In the genomic region with DNA sequence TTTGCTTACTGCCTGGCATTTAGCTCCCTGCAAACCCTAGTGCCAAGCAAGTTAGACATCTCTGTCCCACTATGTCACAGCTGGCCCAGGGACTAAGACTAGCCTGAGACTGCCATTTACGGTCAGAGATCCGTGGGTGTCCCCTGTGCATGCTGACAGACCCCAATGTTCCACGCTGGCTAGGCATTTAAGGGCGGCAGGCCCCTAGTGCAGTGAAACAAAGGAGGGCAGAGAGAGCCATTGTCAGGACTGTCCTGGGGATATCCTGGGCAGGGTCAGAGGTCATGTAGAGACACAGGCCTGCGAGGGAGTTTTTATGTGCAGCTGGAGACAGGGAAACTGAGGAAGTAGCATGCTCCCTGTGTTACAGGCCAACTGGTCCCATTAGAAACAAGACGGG, we compare ENCODE assay signal across 11 mouse cellular contexts. TPM values are rescaled to one million over a fixed set of nuclear protein-coding genes. Genes with fewer than 3 reads are reported as not detected.
DNase-seq lines count a peak whose midpoint lies in the region; ATAC-seq and TF ChIP-seq lines count a peak whose summit lies in the region.
"Had no signal": no experiment of that assay in that cellular context is flagged by ENCODE, and none has a peak within 500 bp of the region (broad histone marks: within the 10 kb centered on the region; RNA-seq: fewer than 3 reads in every experiment).

No protein-coding gene starts in this region.

- ATAC-seq in lung, embryonic 15.5 days (ENCODE audit: borderline replicate concordance, extremely low read depth, low FRiP score, low TSS enrichment), result no peak
- ATAC-seq in forebrain, embryonic 14.5 days, result no peak

- no peak for TF ChIP-seq CTCF in heart, adult 2 months (IDR thresholded peaks at IDR 0.05)

- DNase-seq in heart, adult 2 months, result no peak
- DNase-seq in heart, postnatal 14 days, result no peak
- no peak for DNase-seq in lung, postnatal 4 days
- DNase-seq in forebrain, embryonic 14.5 days (ENCODE audit: low spot score), result no peak
- no peak for DNase-seq in ovary, postnatal 10 days (ENCODE audit: low spot score)
- no peak for DNase-seq in adrenal gland, postnatal 36 days

- H3K27ac ChIP-seq in heart, adult 2 months, result peak overlapping the region; percentile 53; the same call in 1 of the 2 replicates
- peak overlapping the region; percentile 52 for H3K27ac ChIP-seq in lung, embryonic 15.5 days
- H3K27ac ChIP-seq in forebrain, embryonic 14.5 days (ENCODE audit: low read depth, low read length), result peak overlapping the region; percentile 35; the same call in 1 of the 2 replicates
- peak overlapping the region; percentile 46 for H3K27ac ChIP-seq in macrophage

- TF ChIP-seq EP300 in heart, adult 2 months (IDR thresholded peaks at IDR 0.05; ENCODE audit: insufficient read depth, low read depth, low read length), result no peak

- H3K9ac ChIP-seq in heart, adult 2 months (ENCODE audit: low read depth, low read length), result no peak overlapping the region
- H3K9ac ChIP-seq in lung, embryonic 15.5 days, result no peak overlapping the region
- no peak overlapping the region for H3K9ac ChIP-seq in forebrain, embryonic 14.5 days (ENCODE audit: low read length)

- 46% methylated on average over 6 of the region's 6 CpGs for WGBS in heart, adult 2 months
- 65% methylated on average over 6 of the region's 6 CpGs for WGBS in lung, embryonic 15.5 days
- 39% methylated on average over 6 of the region's 6 CpGs for WGBS in forebrain, embryonic 14.5 days
- WGBS in macrophage (ENCODE audit: missing documents), result 85% methylated on average over 6 of the region's 6 CpGs

- TF ChIP-seq POLR2A in heart, adult 2 months (IDR thresholded peaks at IDR 0.05; ENCODE audit: insufficient read depth, low read depth, low read length), result no peak

- H3K4me1 ChIP-seq in heart, adult 2 months (ENCODE audit: control insufficient read depth, insufficient read depth, low read length), result peaks cover 31% of the 10 kb centered on the region
- peaks cover 93% of the 10 kb centered on the region for H3K4me1 ChIP-seq in lung, embryonic 15.5 days
- peaks cover 9% of the 10 kb centered on the region; the same call in 1 of the 2 replicates for H3K4me1 ChIP-seq in forebrain, embryonic 14.5 days (ENCODE audit: control insufficient read depth, insufficient read depth, low read length)

- intact Hi-C loops in heart, adult 2 months (cut with DNase I), result no loop called here
- intact Hi-C loops in heart, postnatal 14 days (cut with DNase I), result no loop called here

- no peaks in the 10 kb centered on the region for H3K79me2 ChIP-seq in heart, adult 2 months (replicated peaks; ENCODE audit: control insufficient read depth, insufficient read depth, low read length)
- H3K79me2 ChIP-seq in macrophage (ENCODE audit: inconsistent target), result peaks cover 99% of the 10 kb centered on the region

- H3K9me3 ChIP-seq in lung, embryonic 15.5 days, result no peaks in the 10 kb centered on the region
- H3K9me3 ChIP-seq in forebrain, embryonic 14.5 days (replicated peaks; ENCODE audit: control insufficient read depth, low read length), result no peaks in the 10 kb centered on the region

- no peaks in the 10 kb centered on the region for H3K36me3 ChIP-seq in heart, adult 2 months (ENCODE audit: control insufficient read depth, insufficient read depth, low read length)
- 0 out of 2 replicates have a peak, but pooled peaks cover 3% of the 10 kb centered on the region for H3K36me3 ChIP-seq in lung, embryonic 15.5 days
- H3K36me3 ChIP-seq in forebrain, embryonic 14.5 days (ENCODE audit: control insufficient read depth, insufficient read depth, low read length), result peaks cover 20% of the 10 kb centered on the region; the same call in 1 of the 2 replicates
- peaks cover 11% of the 10 kb centered on the region; the same call in 1 of the 2 replicates for H3K36me3 ChIP-seq in macrophage (ENCODE audit: inconsistent target)

- no peaks in the 10 kb centered on the region for H3K27me3 ChIP-seq in heart, adult 2 months (ENCODE audit: control insufficient read depth, insufficient read depth, low read length)
- no peaks in the 10 kb centered on the region for H3K27me3 ChIP-seq in lung, embryonic 15.5 days
- no peaks in the 10 kb centered on the region for H3K27me3 ChIP-seq in forebrain, embryonic 14.5 days (replicated peaks; ENCODE audit: control insufficient read depth, insufficient read depth, low read length)

- no peak overlapping the region for H3K4me2 ChIP-seq in lung, embryonic 15.5 days
- no peak overlapping the region for H3K4me2 ChIP-seq in forebrain, embryonic 14.5 days (ENCODE audit: low read length)

- no peak overlapping the region for H3K4me3 ChIP-seq in heart, adult 2 months
- no peak overlapping the region for H3K4me3 ChIP-seq in lung, embryonic 15.5 days
- H3K4me3 ChIP-seq in forebrain, embryonic 14.5 days (ENCODE audit: low read depth, low read length), result no peak overlapping the region
- H3K4me3 ChIP-seq in macrophage (ENCODE audit: inconsistent target), result no peak overlapping the region

RNA-seq across cellular contexts. Expression of a gene that starts 7.0 kb away (rescaled TPM):
- total RNA-seq in heart, adult 2 months (2021), result 1 to 10 TPM; 1.3 to 1.5 TPM
- polyA plus RNA-seq in heart, adult 2 months (2012; rRNA removed), result 0.88 and 1.7 TPM in 2 replicates
- 1 to 10 TPM; 2.2 to 2.6 TPM for total RNA-seq in heart, postnatal 14 days (2021)
- 4.8 and 6.0 TPM in 2 replicates for polyA plus RNA-seq in lung, embryonic 15.5 days (2015; fragmentation: Nextera tagmentation; extraction: Ambion mirVana)
- polyA plus RNA-seq in forebrain, embryonic 14.5 days (2014; fragmentation: Nextera tagmentation; extraction: Ambion mirVana), result 1.1 and 2.3 TPM in 2 replicates
- total RNA-seq in macrophage (2018; cell fraction: chromatin; rRNA removed), result 10 to 100 TPM; 12.0 to 74.5 (median 35.1) TPM
- 10 to 100 TPM; 11.0 to 54.3 (median 34.8) TPM for total RNA-seq in macrophage (2018; cell fraction: cytosol; rRNA removed)
- 10 to 100 TPM; 15.3 to 77.8 (median 34.3) TPM for total RNA-seq in macrophage (2018; cell fraction: nucleus; rRNA removed)
- polyA plus RNA-seq in macrophage (2018), result 13.8 to 37.4 TPM (median 29.1 TPM) in 3 replicates
- total RNA-seq in adrenal gland, postnatal 36 days (2021), result 1 to 10 TPM; 3.0 to 4.1 TPM

RNA-seq across cellular contexts. Expression of a gene that starts 12.9 kb away (rescaled TPM):
- total RNA-seq in heart, adult 2 months (2021), result 10 to 100 TPM; 82.4 to 85.6 TPM
- 119 and 123 TPM in 2 replicates for polyA plus RNA-seq in heart, adult 2 months (2012; rRNA removed)
- total RNA-seq in heart, postnatal 14 days (2021), result 10 to 100 TPM; 81.8 to 93.4 TPM
- polyA plus RNA-seq in lung, embryonic 15.5 days (2015; fragmentation: Nextera tagmentation; extraction: Ambion mirVana), result 143 and 152 TPM in 2 replicates
- 175 and 197 TPM in 2 replicates for polyA plus RNA-seq in forebrain, embryonic 14.5 days (2014; fragmentation: Nextera tagmentation; extraction: Ambion mirVana)
- 10 to 100 TPM; 11.2 to 75.4 (median 41.5) TPM for total RNA-seq in macrophage (2018; cell fraction: chromatin; rRNA removed)
- total RNA-seq in macrophage (2018; cell fraction: cytosol; rRNA removed), result 10 to 100 TPM; 42.1 to 70.3 (median 54.8) TPM
- total RNA-seq in macrophage (2018; cell fraction: nucleus; rRNA removed), result 100 to 1,000 TPM in 1 of 26 experiments, 10 to 100 TPM in 25; 26.0 to 102 (median 57.5) TPM
- 41.6 to 61.5 TPM (median 54.4 TPM) in 3 replicates for polyA plus RNA-seq in macrophage (2018)
- 100 to 1,000 TPM; 104 to 118 TPM for total RNA-seq in adrenal gland, postnatal 36 days (2021)

RNA-seq across cellular contexts. Expression of a gene that starts 17.1 kb away (rescaled TPM):
- under 1 TPM; 0.10 to 0.25 TPM for total RNA-seq in heart, adult 2 months (2021)
- polyA plus RNA-seq in heart, adult 2 months (2012; rRNA removed), result 0.79 and 1.5 TPM in 2 replicates
- under 1 TPM; 0.41 to 0.43 TPM for total RNA-seq in heart, postnatal 14 days (2021)
- 0.59 and 0.87 TPM in 2 replicates for polyA plus RNA-seq in lung, embryonic 15.5 days (2015; fragmentation: Nextera tagmentation; extraction: Ambion mirVana)
- 1.6 and 1.8 TPM in 2 replicates for polyA plus RNA-seq in forebrain, embryonic 14.5 days (2014; fragmentation: Nextera tagmentation; extraction: Ambion mirVana)
- 1 to 10 TPM in 18 of 26 experiments, under 1 TPM in 8; 0.40 to 4.9 (median 1.8) TPM for total RNA-seq in macrophage (2018; cell fraction: chromatin; rRNA removed)
- 1 to 10 TPM in 3 of 26 experiments, under 1 TPM in 23; 0.28 to 1.1 (median 0.59) TPM for total RNA-seq in macrophage (2018; cell fraction: cytosol; rRNA removed)
- total RNA-seq in macrophage (2018; cell fraction: nucleus; rRNA removed), result 1 to 10 TPM in 20 of 26 experiments, under 1 TPM in 6; 0.36 to 5.2 (median 1.9) TPM
- polyA plus RNA-seq in macrophage (2018), result 0.27 to 0.89 TPM (median 0.30 TPM) in 3 replicates
- total RNA-seq in adrenal gland, postnatal 36 days (2021), result 1 to 10 TPM; 1.2 to 1.3 TPM

RNA-seq across cellular contexts. Expression of a gene that starts 23.2 kb away (rescaled TPM):
- total RNA-seq in heart, adult 2 months (2021), result not detected
- polyA plus RNA-seq in heart, adult 2 months (2012; rRNA removed), result not detected in 2 replicates
- not detected for total RNA-seq in heart, postnatal 14 days (2021)
- polyA plus RNA-seq in lung, embryonic 15.5 days (2015; fragmentation: Nextera tagmentation; extraction: Ambion mirVana), result 1.2 and 1.7 TPM in 2 replicates
- 6.0 and 21.9 TPM in 2 replicates for polyA plus RNA-seq in forebrain, embryonic 14.5 days (2014; fragmentation: Nextera tagmentation; extraction: Ambion mirVana)
- not detected for total RNA-seq in macrophage (2018; cell fraction: chromatin; rRNA removed)
- not detected for total RNA-seq in macrophage (2018; cell fraction: cytosol; rRNA removed)
- total RNA-seq in macrophage (2018; cell fraction: nucleus; rRNA removed), result not detected
- 5.7 TPM in 1 of 3 replicates, not detected in the others for polyA plus RNA-seq in macrophage (2018)
- not detected for total RNA-seq in adrenal gland, postnatal 36 days (2021)
- total RNA-seq: megakaryocyte-erythroid progenitor cell, adult 5-6 weeks had no signal
- polyA plus RNA-seq: brain, embryonic 14.5 days; gonadal fat pad, adult 2 months had no signal

RNA-seq across cellular contexts. Expression of a gene that starts 25.1 kb away (rescaled TPM):
- total RNA-seq in heart, adult 2 months (2021), result 10 to 100 TPM; 40.8 to 54.1 TPM
- 54.9 and 62.4 TPM in 2 replicates for polyA plus RNA-seq in heart, adult 2 months (2012; rRNA removed)
- 10 to 100 TPM; 48.3 to 51.5 TPM for total RNA-seq in heart, postnatal 14 days (2021)
- 54.7 and 56.1 TPM in 2 replicates for polyA plus RNA-seq in lung, embryonic 15.5 days (2015; fragmentation: Nextera tagmentation; extraction: Ambion mirVana)
- 40.5 and 47.6 TPM in 2 replicates for polyA plus RNA-seq in forebrain, embryonic 14.5 days (2014; fragmentation: Nextera tagmentation; extraction: Ambion mirVana)
- 10 to 100 TPM in 22 of 26 experiments, 1 to 10 TPM in 4; 5.5 to 31.1 (median 17.1) TPM for total RNA-seq in macrophage (2018; cell fraction: chromatin; rRNA removed)
- total RNA-seq in macrophage (2018; cell fraction: cytosol; rRNA removed), result 10 to 100 TPM; 12.9 to 22.1 (median 16.4) TPM
- total RNA-seq in macrophage (2018; cell fraction: nucleus; rRNA removed), result 10 to 100 TPM in 24 of 26 experiments, 1 to 10 TPM in 2; 8.2 to 23.5 (median 14.9) TPM
- polyA plus RNA-seq in macrophage (2018), result 10.6 to 18.8 TPM (median 16.5 TPM) in 3 replicates
- 10 to 100 TPM; 39.7 to 50.6 TPM for total RNA-seq in adrenal gland, postnatal 36 days (2021)
